Mouse (Mus musculus) cerebellum, adult 9-10 months (tissue): ENCODE data around the gene A330070K13Rik.

ENCODE experiments used
- DNase-seq: peaks from one replicate; pipeline ENCODE4 v3.0.0; 2022

Gene A330070K13Rik

GRCm38 (mm10) chr5:130329889-130330288, 54.5 kb downstream of the A330070K13Rik start:
- no peak for DNase-seq
